Mouse (Mus musculus) testis, adult 2 months (tissue): Measurements from ENCODE around the gene Mrm3.

Source experiments
- CTCF ChIP-seq: fragments of 200-500 bp; IDR thresholded peaks from 2 replicates; pipeline ENCODE4 v1.5.1; 2012; ENCODE audit warnings: low read depth, mild to moderate bottlenecking, inconsistent platforms, low read length, moderate library complexity; ENCODE audit not compliant: control insufficient read depth, insufficient read depth, insufficient replicate concordance
- POLR2A ChIP-seq: fragments of 200-500 bp; IDR thresholded peaks from 2 replicates; pipeline ENCODE4 v1.6.1; 2012; ENCODE audit warnings: low read depth, mild to moderate bottlenecking, inconsistent platforms, low read length, moderate library complexity; ENCODE audit not compliant: control insufficient read depth

DNA sequence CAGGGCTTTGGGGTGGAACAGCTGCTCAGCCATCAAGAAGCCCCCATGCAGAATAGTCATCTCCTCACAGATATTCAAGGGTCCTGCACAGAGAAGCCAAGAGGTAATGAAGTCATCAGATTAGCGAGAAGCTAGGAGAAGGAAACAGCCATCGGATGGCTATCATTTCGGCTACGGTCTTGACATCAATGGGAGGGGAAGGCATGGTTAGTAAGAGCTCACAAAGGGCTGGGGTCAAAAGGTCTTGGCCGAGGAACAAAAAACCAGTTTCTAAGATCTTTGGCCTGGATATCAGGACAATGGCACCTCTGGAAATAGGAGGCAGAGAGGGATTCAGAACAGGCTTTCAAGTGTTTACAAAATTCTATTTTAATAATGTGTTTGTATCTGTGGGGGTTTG lies 29.7 kb upstream of the Mrm3 start:
- TF ChIP-seq CTCF (no peak), POLR2A (no peak)
